Mouse (Mus musculus) thymus, adult 18-20 months (tissue): ENCODE data around the gene Tnf.

Source experiments
- DNase-seq, 2 experiments: peaks; one replicate each; pipeline ENCODE4 v3.0.0; 2022; ENCODE audit warnings: mixed read lengths in 2 of 2

The Tnf gene

GRCm38 (mm10) chr17:35233114-35233980, 31.5 kb upstream of the Tnf start, which contains the start of gene Atp6v1g2:
Gene Atp6v1g2 (plus strand): TSS chr17:35233660.
- DNase-seq: no peak

GRCm38 (mm10) chr17:35232659-35233058, 30.9 kb upstream of the Tnf start:
- peak; percentile 26 to 68 for DNase-seq

GRCm38 (mm10) chr17:35232043-35232442, 30.2 kb upstream of the Tnf start:
- DNase-seq: peak; percentile 71 to 78

GRCm38 (mm10) chr17:35231022-35231421, 29.2 kb upstream of the Tnf start:
- DNase-seq: no peak

- DNase-seq: no peak
Observed at GRCm38 (mm10) chr17:35226561-35227046, 24.8 kb upstream of the Tnf start.

- DNase-seq: no peak
Observed at GRCm38 (mm10) chr17:35225456-35225855, 23.6 kb upstream of the Tnf start.

- no peak for DNase-seq
Observed at GRCm38 (mm10) chr17:35224641-35225040, 22.8 kb upstream of the Tnf start.

- peak; percentile 56 to 73 for DNase-seq
Observed at GRCm38 (mm10) chr17:35222299-35222698, 20.5 kb upstream of the Tnf start.

GRCm38 (mm10) chr17:35220156-35220952, 18.5 kb upstream of the Tnf start, which contains the start of gene Gm16181:
Gene Gm16181 (plus strand): TSS chr17:35220834.
- DNase-seq: no peak

- DNase-seq: peak; percentile 50 to 73
Observed at GRCm38 (mm10) chr17:35219601-35220041, 17.8 kb upstream of the Tnf start.

- peak in 1 of 2 experiments; percentile 54 for DNase-seq
Observed at GRCm38 (mm10) chr17:35218516-35219193, 16.8 kb upstream of the Tnf start.

- no peak for DNase-seq
Observed at GRCm38 (mm10) chr17:35213071-35213470, 11.3 kb upstream of the Tnf start.

- DNase-seq: no peak
Observed at GRCm38 (mm10) chr17:35210593-35210992, 8.8 kb upstream of the Tnf start.

- DNase-seq: no peak
Observed at GRCm38 (mm10) chr17:35209785-35210535, 8.2 kb upstream of the Tnf start.

- DNase-seq: no peak
Observed at GRCm38 (mm10) chr17:35205380-35205769, 3.6 kb upstream of the Tnf start.

- peak; percentile 70 to 84 for DNase-seq
Observed at GRCm38 (mm10) chr17:35204494-35205379, 2.9 kb upstream of the Tnf start, which contains the start of gene Lta. Gene Lta (minus strand): TSS chr17:35205351.

GRCm38 (mm10) chr17:35202442-35202841, 635 bp upstream of the Tnf start:
- DNase-seq: no peak

- no peak for DNase-seq
Observed at GRCm38 (mm10) chr17:35201128-35201527, 679 bp downstream of the Tnf start.

- DNase-seq: peak; percentile 74 to 87
Observed at GRCm38 (mm10) chr17:35200398-35200797, 1.4 kb downstream of the Tnf start.

GRCm38 (mm10) chr17:35198946-35199345, 2.9 kb downstream of the Tnf start:
- no peak for DNase-seq

- DNase-seq: no peak
Observed at GRCm38 (mm10) chr17:35198029-35198428, 3.8 kb downstream of the Tnf start.
